Mouse (Mus musculus) frontal cortex, adult (tissue): ENCODE measurements around the gene Sema3a.
A peak's percentile ranks its signal among the peaks of the same experiment; 100 is the strongest.

Experiments used
- ATAC-seq: cut with Nextera tagmentation; 2 replicates; pipeline ENCODE4 v1.9.2; 2017; ENCODE audit warnings: mild to moderate bottlenecking, moderate library complexity, mixed read lengths; ENCODE audit not compliant: low TSS enrichment

The Sema3a gene

GRCm38 (mm10) chr5:13421276-13421925 is 296.2 kb downstream of the Sema3a start:
- ATAC-seq = peak; percentile 94

- peak; percentile 44; the same call in 1 of the 2 replicates for ATAC-seq
These were observed 303.5 kb downstream of the Sema3a start for GRCm38 (mm10) chr5:13428702-13429101.

- ATAC-seq = no peak
These were observed 306.6 kb downstream of the Sema3a start for GRCm38 (mm10) chr5:13431827-13432226.

- no peak for ATAC-seq
These were observed 307.4 kb downstream of the Sema3a start for GRCm38 (mm10) chr5:13432574-13432973.

- ATAC-seq = no peak
These were observed 308.1 kb downstream of the Sema3a start for GRCm38 (mm10) chr5:13433303-13433702.

- no peak for ATAC-seq
These were observed 315.9 kb downstream of the Sema3a start for GRCm38 (mm10) chr5:13441112-13441511.

GRCm38 (mm10) chr5:13460182-13461001 is 335.2 kb downstream of the Sema3a start:
- no peak; the same call in 1 of the 2 replicates for ATAC-seq

GRCm38 (mm10) chr5:13468856-13469255 is 343.6 kb downstream of the Sema3a start:
- ATAC-seq = peak; percentile 51

GRCm38 (mm10) chr5:13469401-13469800 is 344.2 kb downstream of the Sema3a start:
- peak; percentile 55 for ATAC-seq

GRCm38 (mm10) chr5:13470057-13470905 is 345.1 kb downstream of the Sema3a start:
- ATAC-seq = peak; percentile 78

GRCm38 (mm10) chr5:13477653-13478052 is 352.4 kb downstream of the Sema3a start:
- peak; percentile 95 for ATAC-seq

GRCm38 (mm10) chr5:13488671-13489070 is 363.5 kb downstream of the Sema3a start:
- no peak for ATAC-seq

- peak; percentile 95 for ATAC-seq
These were observed 370.8 kb downstream of the Sema3a start for GRCm38 (mm10) chr5:13495967-13496366.

GRCm38 (mm10) chr5:13499835-13500234 is 374.6 kb downstream of the Sema3a start:
- ATAC-seq = peak; percentile 86

GRCm38 (mm10) chr5:13505839-13506499 is 380.8 kb downstream of the Sema3a start:
- no peak for ATAC-seq

GRCm38 (mm10) chr5:13509163-13509562 is 383.9 kb downstream of the Sema3a start:
- no peak for ATAC-seq

GRCm38 (mm10) chr5:13517018-13517417 is 391.8 kb downstream of the Sema3a start:
- ATAC-seq = no peak

GRCm38 (mm10) chr5:13525597-13525996 is 400.4 kb downstream of the Sema3a start:
- ATAC-seq = no peak

- ATAC-seq = peak; percentile 80
These were observed 401.8 kb downstream of the Sema3a start for GRCm38 (mm10) chr5:13527037-13527464.

GRCm38 (mm10) chr5:13529226-13529625 is 404.0 kb downstream of the Sema3a start:
- peak; percentile 64 for ATAC-seq

GRCm38 (mm10) chr5:13547472-13548209 is 422.4 kb downstream of the Sema3a start:
- peak; percentile 79 for ATAC-seq
